Mouse (Mus musculus): ENCODE measurements around the gene Tomm5.
"Not testable (repeated sequence)": the region's sequence is repeated elsewhere in the genome, so short reads cannot be mapped to it uniquely, and the experiment has no call there.

Tomm5 gene

DNA sequence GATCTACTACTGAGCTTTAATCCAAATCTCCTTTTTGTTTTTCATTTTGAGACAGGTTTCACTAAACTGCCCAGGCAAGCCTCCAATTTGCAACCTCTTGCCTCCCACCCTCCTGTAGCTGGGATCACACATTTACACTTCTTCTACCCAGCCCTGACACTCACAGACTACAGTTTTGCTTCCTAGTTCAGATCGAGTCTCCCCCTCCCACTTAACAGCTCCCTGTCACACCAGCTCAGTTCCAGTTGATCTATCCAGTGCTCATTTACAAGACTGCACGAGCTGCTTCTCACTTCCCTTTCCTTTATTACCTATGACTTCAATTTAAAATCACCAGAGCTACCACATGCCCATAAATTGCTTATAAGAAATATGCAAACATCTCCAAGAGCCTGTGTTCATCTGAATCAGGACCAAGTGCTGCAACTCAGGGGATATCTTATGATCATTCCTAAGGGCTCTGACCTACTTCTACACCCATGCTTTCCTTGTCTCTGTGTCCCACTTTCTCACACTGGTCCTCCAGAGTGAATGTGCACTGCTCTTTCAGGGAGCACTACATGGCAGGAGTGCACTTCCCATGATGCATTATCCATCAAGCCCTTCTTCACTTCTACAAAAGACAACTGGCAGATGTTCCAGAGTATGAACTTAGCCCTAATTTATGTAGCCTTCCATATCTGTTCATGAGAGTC is 41.7 kb downstream of the Tomm5 start:
- no peak for DNase-seq (ENCODE audit: low read depth, low spot score)

DNA sequence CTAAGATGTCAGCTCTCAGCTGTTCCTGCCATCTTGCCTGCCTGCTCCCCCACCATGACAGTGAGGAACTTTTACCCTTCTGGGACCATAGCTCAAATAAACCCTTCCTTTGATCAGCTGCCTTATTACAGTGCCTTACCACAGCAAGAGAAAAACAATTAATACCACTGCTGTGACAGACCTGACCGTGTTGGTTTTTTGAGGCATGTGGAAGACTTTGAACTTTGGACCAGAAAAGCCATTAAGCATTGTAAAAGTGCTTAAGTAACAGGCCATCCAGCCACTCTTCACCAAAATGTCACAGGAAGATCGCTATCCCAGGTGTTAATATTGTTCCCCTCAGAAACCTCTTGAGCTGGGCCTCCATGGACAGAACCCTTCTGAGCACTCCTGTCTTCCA is 43.3 kb downstream of the Tomm5 start:
- no peak for DNase-seq (ENCODE audit: low read depth, low spot score)

DNA sequence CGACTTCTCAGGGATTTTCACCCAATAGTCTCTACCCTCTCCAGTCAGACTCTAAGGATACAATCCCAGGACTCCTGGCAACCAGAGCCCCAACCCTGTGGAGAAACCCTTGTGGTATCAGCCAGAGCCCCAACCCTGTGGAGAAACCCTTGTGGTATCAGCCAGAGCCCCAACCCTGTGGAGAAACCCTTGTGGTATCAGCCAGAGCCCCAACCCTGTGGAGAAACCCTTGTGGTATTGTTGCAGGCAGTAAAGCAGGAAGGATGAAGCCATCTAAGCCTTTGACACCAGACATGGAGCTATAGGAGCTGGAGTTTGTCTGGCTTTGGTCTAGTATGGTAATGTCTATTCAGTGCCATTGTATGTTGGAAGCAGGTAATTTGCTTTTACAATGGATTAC is 44.1 kb downstream of the Tomm5 start:
- DNase-seq (ENCODE audit: low read depth, low spot score), result not testable (repeated sequence)

DNA sequence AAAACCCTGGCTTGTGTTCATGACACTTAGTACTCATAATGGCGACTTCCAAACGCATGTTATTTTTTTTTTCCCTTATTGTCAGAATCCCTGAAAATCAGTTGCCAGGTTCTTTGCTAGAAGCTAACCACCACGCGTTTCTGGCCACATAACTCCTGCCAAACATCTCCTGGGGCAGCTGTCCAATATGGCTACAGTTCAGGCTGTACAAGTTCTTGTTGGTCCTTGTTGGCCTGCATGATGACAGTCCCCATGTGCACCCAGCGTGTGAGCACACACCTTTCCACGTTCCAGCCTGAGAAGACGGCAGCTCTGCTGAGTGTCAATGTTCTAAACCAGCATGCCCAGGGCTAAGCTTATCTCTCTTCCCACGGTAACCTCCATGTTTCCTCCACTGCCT is 52.5 kb downstream of the Tomm5 start:
- no peak for DNase-seq (ENCODE audit: low read depth, low spot score)

Data from retina, adult 2 months (tissue).